Mouse (Mus musculus): ENCODE data around the gene Sh3pxd2b.

- TF ChIP-seq POLR2A (IDR thresholded peaks at IDR 0.05; ENCODE audit: low read depth, low read length) (no peak), CTCF (conservative IDR thresholded peaks at IDR 0.05; ENCODE audit: insufficient read depth, insufficient read length, low read depth, low read length) (no peak)
Observed at GRCm38 (mm10) chr11:32407863-32408262, 60.2 kb downstream of the Sh3pxd2b start.

Data from kidney, adult 2 months (tissue).